Mouse (Mus musculus): Measurements from ENCODE around the gene Dstn.

- TF ChIP-seq CTCF (IDR thresholded peaks at IDR 0.05; ENCODE audit: borderline replicate concordance, insufficient read depth, low read depth, low read length) (no peak), POLR2A (IDR thresholded peaks at IDR 0.05; ENCODE audit: borderline replicate concordance, insufficient read depth, low read length) (no peak)
Measured at GRCm38 (mm10) chr2:143988016-143988415, 72.9 kb downstream of the Dstn start.
